Mouse (Mus musculus): Measurements from ENCODE around the gene Atxn7l1. TPM values are rescaled to one million over a fixed set of nuclear protein-coding genes. Genes with fewer than 3 reads are reported as not detected.

Atxn7l1 gene
- polyA plus RNA-seq, 1 experiment: 90.6 TPM

DNA sequence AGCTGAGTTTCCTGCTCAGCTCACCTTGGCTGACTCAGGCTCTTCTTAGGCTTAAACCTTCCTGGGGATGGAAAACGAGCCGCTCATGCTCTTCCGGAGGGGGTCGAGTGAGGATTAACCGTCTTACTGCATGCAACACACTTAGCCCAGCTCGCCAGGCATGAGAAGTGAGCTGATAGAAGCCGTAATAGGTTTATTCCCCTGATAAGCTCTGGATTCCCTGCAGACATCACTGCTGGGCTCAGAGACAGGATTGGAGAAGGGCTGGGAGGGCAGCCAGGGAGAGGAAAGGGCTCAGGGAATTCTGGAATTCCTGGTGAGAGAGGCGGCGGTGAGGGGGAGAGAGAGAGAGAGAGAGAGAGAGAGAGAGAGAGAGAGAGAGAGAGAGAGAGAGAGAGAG is 105.7 kb downstream of the Atxn7l1 start:
- H3K4me3 ChIP-seq (ENCODE audit: insufficient read depth, low read length): no peak overlapping the region
- TF ChIP-seq CTCF (IDR thresholded peaks at IDR 0.05; ENCODE audit: low read depth, low read length): no peak
- no peak for TF ChIP-seq POLR2A (IDR thresholded peaks at IDR 0.05; ENCODE audit: borderline replicate concordance, low read depth, low read length)
- no peak overlapping the region for H3K27ac ChIP-seq (ENCODE audit: insufficient read depth, low read depth, low read length)
- no peaks in the 10 kb centered on the region for H3K4me1 ChIP-seq (ENCODE audit: control insufficient read depth, insufficient read depth, low read length)

GRCm38 (mm10) chr12:33255256-33255655 is 107.8 kb downstream of the Atxn7l1 start:
- Histone ChIP-seq H3K27ac (ENCODE audit: insufficient read depth, low read depth, low read length) (no peak overlapping the region), H3K4me1 (ENCODE audit: control insufficient read depth, insufficient read depth, low read length) (no peaks in the 10 kb centered on the region), H3K4me3 (ENCODE audit: insufficient read depth, low read length) (no peak overlapping the region)
- no peak for TF ChIP-seq POLR2A (IDR thresholded peaks at IDR 0.05; ENCODE audit: borderline replicate concordance, low read depth, low read length)
- TF ChIP-seq CTCF (IDR thresholded peaks at IDR 0.05; ENCODE audit: low read depth, low read length): no peak

DNA sequence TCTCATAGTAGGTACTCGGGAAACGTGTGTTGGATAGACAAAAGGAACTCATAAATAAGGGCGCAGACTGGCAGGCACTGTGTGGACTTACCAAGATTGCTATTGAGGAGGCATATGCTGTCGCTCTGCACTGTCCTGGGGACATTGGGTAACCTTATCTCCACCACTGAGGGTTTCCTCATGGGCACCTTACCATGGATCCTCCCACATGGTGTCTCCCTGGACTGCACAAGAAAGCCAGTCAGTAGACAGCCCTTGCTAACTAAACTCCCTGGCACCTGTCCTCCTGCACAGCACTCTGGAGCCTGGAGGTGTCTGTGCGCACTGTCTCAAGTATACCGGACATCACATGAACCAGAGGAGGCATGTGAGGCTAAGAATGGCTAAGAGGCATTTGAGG is 108.9 kb downstream of the Atxn7l1 start:
- no peak overlapping the region for H3K4me3 ChIP-seq (ENCODE audit: insufficient read depth, low read length)
- TF ChIP-seq CTCF (IDR thresholded peaks at IDR 0.05; ENCODE audit: low read depth, low read length) (no peak), POLR2A (IDR thresholded peaks at IDR 0.05; ENCODE audit: borderline replicate concordance, low read depth, low read length) (no peak)
- no peaks in the 10 kb centered on the region for H3K4me1 ChIP-seq (ENCODE audit: control insufficient read depth, insufficient read depth, low read length)
- H3K27ac ChIP-seq (ENCODE audit: insufficient read depth, low read depth, low read length): no peak overlapping the region

- Histone ChIP-seq H3K27ac (ENCODE audit: insufficient read depth, low read depth, low read length) (no peak overlapping the region), H3K4me1 (ENCODE audit: control insufficient read depth, insufficient read depth, low read length) (no peaks in the 10 kb centered on the region), H3K4me3 (ENCODE audit: insufficient read depth, low read length) (no peak overlapping the region)
- no peak for TF ChIP-seq CTCF (IDR thresholded peaks at IDR 0.05; ENCODE audit: low read depth, low read length)
- TF ChIP-seq POLR2A (IDR thresholded peaks at IDR 0.05; ENCODE audit: borderline replicate concordance, low read depth, low read length): no peak
These were observed 111.6 kb downstream of the Atxn7l1 start for GRCm38 (mm10) chr12:33258995-33259529.

GRCm38 (mm10) chr12:33260575-33260974 is 113.1 kb downstream of the Atxn7l1 start:
- Histone ChIP-seq H3K27ac (ENCODE audit: insufficient read depth, low read depth, low read length) (no peak overlapping the region), H3K4me1 (ENCODE audit: control insufficient read depth, insufficient read depth, low read length) (no peaks in the 10 kb centered on the region), H3K4me3 (ENCODE audit: insufficient read depth, low read length) (no peak overlapping the region)
- TF ChIP-seq CTCF (IDR thresholded peaks at IDR 0.05; ENCODE audit: low read depth, low read length): no peak
- no peak for TF ChIP-seq POLR2A (IDR thresholded peaks at IDR 0.05; ENCODE audit: borderline replicate concordance, low read depth, low read length)

DNA sequence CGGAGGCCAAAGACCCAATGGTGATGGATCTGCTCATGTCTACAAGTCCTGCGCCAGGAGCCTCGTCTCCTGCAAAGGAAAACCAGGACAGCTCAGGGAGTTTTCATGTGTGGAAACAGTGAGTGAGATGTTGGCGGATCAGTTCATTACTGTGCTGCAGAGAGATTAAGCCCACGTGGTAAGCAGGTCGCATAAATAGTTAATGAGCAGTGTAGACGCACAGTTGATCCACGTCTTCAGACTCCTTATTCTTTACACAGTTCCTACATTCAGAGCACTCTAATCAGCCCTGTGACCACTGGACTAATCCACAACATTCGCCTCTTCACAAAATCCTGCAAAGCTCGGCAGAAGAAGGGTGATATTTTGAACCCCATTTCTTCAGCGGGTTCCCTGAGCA is 118.4 kb downstream of the Atxn7l1 start:
- H3K4me3 ChIP-seq (ENCODE audit: insufficient read depth, low read length): no peak overlapping the region
- H3K4me1 ChIP-seq (ENCODE audit: control insufficient read depth, insufficient read depth, low read length): peaks cover 9% of the 10 kb centered on the region
- TF ChIP-seq POLR2A (IDR thresholded peaks at IDR 0.05; ENCODE audit: borderline replicate concordance, low read depth, low read length): no peak
- TF ChIP-seq CTCF (IDR thresholded peaks at IDR 0.05; ENCODE audit: low read depth, low read length): no peak
- no peak overlapping the region for H3K27ac ChIP-seq (ENCODE audit: insufficient read depth, low read depth, low read length)

DNA sequence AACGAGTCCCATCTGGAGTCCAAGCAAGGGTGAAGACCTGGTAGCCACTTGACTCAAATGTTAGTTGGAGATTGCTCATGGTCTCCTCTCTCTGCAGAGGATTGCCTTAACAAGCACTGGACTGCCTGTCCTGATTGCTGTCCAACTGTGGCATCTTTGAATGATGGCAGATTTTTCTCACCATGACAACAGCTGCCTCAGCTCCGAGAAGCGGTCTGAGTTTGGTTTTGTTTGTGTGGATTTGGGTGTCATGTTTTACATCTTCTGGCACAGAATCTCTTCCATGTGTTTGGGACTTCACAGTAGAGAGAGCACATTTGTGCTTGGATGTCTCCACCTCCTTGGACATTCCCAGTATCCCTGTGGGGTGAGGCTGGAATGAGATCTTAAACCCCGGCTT is 120.5 kb downstream of the Atxn7l1 start:
- Histone ChIP-seq H3K4me3 (ENCODE audit: insufficient read depth, low read length) (no peak overlapping the region), H3K4me1 (ENCODE audit: control insufficient read depth, insufficient read depth, low read length) (peaks cover 9% of the 10 kb centered on the region), H3K27ac (ENCODE audit: insufficient read depth, low read depth, low read length) (no peak overlapping the region)
- no peak for TF ChIP-seq CTCF (IDR thresholded peaks at IDR 0.05; ENCODE audit: low read depth, low read length)
- no peak for TF ChIP-seq POLR2A (IDR thresholded peaks at IDR 0.05; ENCODE audit: borderline replicate concordance, low read depth, low read length)

DNA sequence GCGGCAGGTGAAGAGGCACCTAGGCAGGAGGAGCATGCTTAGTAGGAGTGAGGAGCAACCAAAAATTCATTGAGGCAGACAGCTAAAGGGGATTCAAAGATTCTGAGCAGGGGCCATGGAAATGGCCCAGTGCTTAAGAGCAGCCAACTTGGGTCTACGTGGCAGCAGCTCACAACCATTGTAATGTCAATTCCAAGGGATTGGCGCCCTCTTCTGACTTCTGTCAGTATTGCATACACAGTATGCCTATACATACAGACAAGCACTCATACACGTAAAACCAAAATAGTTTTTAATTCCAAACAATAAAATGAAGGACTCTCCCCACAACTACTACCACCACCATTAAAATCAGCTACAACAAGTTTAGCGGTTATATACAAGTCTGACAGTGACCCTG is 122.2 kb downstream of the Atxn7l1 start:
- H3K4me3 ChIP-seq (ENCODE audit: insufficient read depth, low read length): no peak overlapping the region
- peaks cover 9% of the 10 kb centered on the region for H3K4me1 ChIP-seq (ENCODE audit: control insufficient read depth, insufficient read depth, low read length)
- TF ChIP-seq CTCF (IDR thresholded peaks at IDR 0.05; ENCODE audit: low read depth, low read length) (no peak), POLR2A (IDR thresholded peaks at IDR 0.05; ENCODE audit: borderline replicate concordance, low read depth, low read length) (no peak)
- H3K27ac ChIP-seq (ENCODE audit: insufficient read depth, low read depth, low read length): no peak overlapping the region

GRCm38 (mm10) chr12:33271865-33272264 is 124.4 kb downstream of the Atxn7l1 start:
- TF ChIP-seq CTCF (IDR thresholded peaks at IDR 0.05; ENCODE audit: low read depth, low read length) (no peak), POLR2A (IDR thresholded peaks at IDR 0.05; ENCODE audit: borderline replicate concordance, low read depth, low read length) (no peak)
- no peak overlapping the region for H3K27ac ChIP-seq (ENCODE audit: insufficient read depth, low read depth, low read length)
- peaks cover 9% of the 10 kb centered on the region for H3K4me1 ChIP-seq (ENCODE audit: control insufficient read depth, insufficient read depth, low read length)
- H3K4me3 ChIP-seq (ENCODE audit: insufficient read depth, low read length): no peak overlapping the region

- H3K4me3 ChIP-seq (ENCODE audit: insufficient read depth, low read length): no peak overlapping the region
- peaks cover 9% of the 10 kb centered on the region for H3K4me1 ChIP-seq (ENCODE audit: control insufficient read depth, insufficient read depth, low read length)
- TF ChIP-seq POLR2A (IDR thresholded peaks at IDR 0.05; ENCODE audit: borderline replicate concordance, low read depth, low read length): no peak
- TF ChIP-seq CTCF (IDR thresholded peaks at IDR 0.05; ENCODE audit: low read depth, low read length): no peak
- no peak overlapping the region for H3K27ac ChIP-seq (ENCODE audit: insufficient read depth, low read depth, low read length)
These were observed 124.9 kb downstream of the Atxn7l1 start for GRCm38 (mm10) chr12:33272441-33272840.

- Histone ChIP-seq H3K27ac (ENCODE audit: insufficient read depth, low read depth, low read length) (no peak overlapping the region), H3K4me1 (ENCODE audit: control insufficient read depth, insufficient read depth, low read length) (peaks cover 9% of the 10 kb centered on the region), H3K4me3 (ENCODE audit: insufficient read depth, low read length) (no peak overlapping the region)
- TF ChIP-seq POLR2A (IDR thresholded peaks at IDR 0.05; ENCODE audit: borderline replicate concordance, low read depth, low read length) (no peak), CTCF (IDR thresholded peaks at IDR 0.05; ENCODE audit: low read depth, low read length) (no peak)
These were observed 125.7 kb downstream of the Atxn7l1 start for GRCm38 (mm10) chr12:33273147-33273546.

Measured in bone marrow macrophage, adult 2 months (primary cell).